Mouse (Mus musculus) C2C12 (cell line): ENCODE measurements at regions not wholly inside any gene's neighbourhood (a gene's known extent, or its start where the extent isn't known, plus 50 kb on each side); places are given as distances from the start of the nearest gene placed in this dataset.

Source experiments
- H3K27me3 ChIP-seq: one replicate; pipeline ENCODE4 v1.6.1; 2011; ENCODE audit not compliant: control insufficient read depth, insufficient read depth, insufficient read length
- H3K36me3 ChIP-seq: one replicate; pipeline ENCODE4 v1.6.1; 2011; ENCODE audit not compliant: control insufficient read depth, insufficient read depth
- H3K4me3 ChIP-seq: one replicate; pipeline ENCODE4 v1.5.1; 2011; ENCODE audit warnings: mild to moderate bottlenecking, control low read depth; ENCODE audit not compliant: poor library complexity, insufficient read depth, severe bottlenecking
- H3K79me2 ChIP-seq: one replicate; pipeline ENCODE4 v1.6.1; 2011; ENCODE audit not compliant: control insufficient read depth, insufficient read depth
- H3K79me3 ChIP-seq: one replicate; pipeline ENCODE4 v1.6.1; 2011; ENCODE audit warnings: low read depth, control low read depth
- H3ac ChIP-seq: one replicate; pipeline ENCODE3; 2011; ENCODE audit warnings: low read depth; ENCODE audit not compliant: control insufficient read depth, insufficient read length
- CEBPB ChIP-seq: IDR thresholded peaks from one replicate; pipeline ENCODE4 v1.6.1; 2011; ENCODE audit warnings: low read depth, mild to moderate bottlenecking, control low read depth, moderate library complexity
- CTCF ChIP-seq: IDR thresholded peaks from one replicate; pipeline ENCODE4 v1.5.1; 2011; ENCODE audit not compliant: control insufficient read depth, insufficient read depth, insufficient read length
- FOSL1 ChIP-seq: IDR thresholded peaks from one replicate; pipeline ENCODE4 v1.8.0; 2011; ENCODE audit warnings: mild to moderate bottlenecking, low read length; ENCODE audit not compliant: poor library complexity, insufficient read depth, severe bottlenecking
- MAX ChIP-seq: IDR thresholded peaks from one replicate; pipeline ENCODE4 v1.6.1; 2011; ENCODE audit warnings: mild to moderate bottlenecking, control low read depth
- MYOD1 ChIP-seq: IDR thresholded peaks from one replicate; pipeline ENCODE4 v1.6.1; 2011; ENCODE audit warnings: low read depth; ENCODE audit not compliant: control insufficient read depth, insufficient read length
- MYOG ChIP-seq: IDR thresholded peaks from one replicate; pipeline ENCODE4 v1.6.1; 2011; ENCODE audit not compliant: control insufficient read depth, insufficient read length; ENCODE audit errors: extremely low read depth
- USF1 ChIP-seq: IDR thresholded peaks from one replicate; pipeline ENCODE4 v1.6.1; 2011; ENCODE audit warnings: low read depth, mild to moderate bottlenecking, control low read depth, moderate library complexity

- Histone ChIP-seq H3K27me3 (no peaks in the 10 kb centered on the region), H3K36me3 (no peaks in the 10 kb centered on the region), H3K4me3 (no peak overlapping the region), H3K79me2 (no peaks in the 10 kb centered on the region), H3K79me3 (no peaks in the 10 kb centered on the region), H3ac (no peak overlapping the region)
- TF ChIP-seq MAX (no peak), FOSL1 (no peak), CTCF (no peak), USF1 (no peak), MYOD1 (no peak)
Measured at GRCm38 (mm10) chr1:71769595-71769994, 116.6 kb upstream of the Fn1 start.

GRCm38 (mm10) chr1:71767705-71768104 lies 114.7 kb upstream of the Fn1 start:
- Histone ChIP-seq H3K79me2 (no peaks in the 10 kb centered on the region), H3K4me3 (no peak overlapping the region), H3K79me3 (no peaks in the 10 kb centered on the region), H3ac (no peak overlapping the region), H3K27me3 (no peaks in the 10 kb centered on the region), H3K36me3 (no peaks in the 10 kb centered on the region)
- TF ChIP-seq USF1 (no peak), CTCF (no peak), MYOG (no peak), CEBPB (no peak), MAX (no peak), MYOD1 (no peak), FOSL1 (no peak)

- no peak overlapping the region for H3ac ChIP-seq
Measured at GRCm38 (mm10) chr1:71767076-71767475, 114.1 kb upstream of the Fn1 start.

GRCm38 (mm10) chr1:71764951-71765350 lies 112.0 kb upstream of the Fn1 start:
- no peak overlapping the region for H3ac ChIP-seq
- no peaks in the 10 kb centered on the region for H3K36me3 ChIP-seq
- H3K4me3 ChIP-seq: no peak overlapping the region
- no peak for TF ChIP-seq MYOG
- TF ChIP-seq USF1: no peak
- no peak for TF ChIP-seq FOSL1
- TF ChIP-seq CTCF: no peak
- TF ChIP-seq MAX: no peak
- no peak for TF ChIP-seq MYOD1
- TF ChIP-seq CEBPB: no peak
- no peaks in the 10 kb centered on the region for H3K79me3 ChIP-seq
- no peaks in the 10 kb centered on the region for H3K27me3 ChIP-seq
- H3K79me2 ChIP-seq: no peaks in the 10 kb centered on the region

More at GRCm38 (mm10) chr1:71767076-71767475, 114.1 kb upstream of the Fn1 start:
- no peak overlapping the region for H3K4me3 ChIP-seq
- TF ChIP-seq CEBPB (no peak), USF1 (no peak), FOSL1 (no peak), MYOG (no peak), MAX (no peak), MYOD1 (peak; percentile 58)
- no peaks in the 10 kb centered on the region for H3K36me3 ChIP-seq
- H3K79me3 ChIP-seq: no peaks in the 10 kb centered on the region
- H3K79me2 ChIP-seq: no peaks in the 10 kb centered on the region
- H3K27me3 ChIP-seq: no peaks in the 10 kb centered on the region

GRCm38 (mm10) chr1:71763530-71763929 lies 110.5 kb upstream of the Fn1 start:
- H3K27me3 ChIP-seq: no peaks in the 10 kb centered on the region
- no peaks in the 10 kb centered on the region for H3K79me2 ChIP-seq
- H3ac ChIP-seq: no peak overlapping the region
- no peaks in the 10 kb centered on the region for H3K79me3 ChIP-seq
- no peaks in the 10 kb centered on the region for H3K36me3 ChIP-seq
- no peak overlapping the region for H3K4me3 ChIP-seq
- TF ChIP-seq CTCF (no peak), MYOG (no peak), FOSL1 (peak; percentile 60)

GRCm38 (mm10) chr1:71760342-71760741 lies 107.3 kb upstream of the Fn1 start:
- no peaks in the 10 kb centered on the region for H3K36me3 ChIP-seq
- TF ChIP-seq USF1 (no peak), MYOG (no peak), CTCF (no peak), FOSL1 (no peak), CEBPB (no peak), MAX (no peak), MYOD1 (no peak)

More at GRCm38 (mm10) chr1:71760342-71760741, 107.3 kb upstream of the Fn1 start:
- Histone ChIP-seq H3ac (no peak overlapping the region), H3K4me3 (no peak overlapping the region), H3K79me2 (no peaks in the 10 kb centered on the region), H3K27me3 (no peaks in the 10 kb centered on the region), H3K79me3 (no peaks in the 10 kb centered on the region)
